Mouse (Mus musculus): ENCODE measurements around the gene Npsr1. TPM values are rescaled to one million over a fixed set of nuclear protein-coding genes. Genes with fewer than 3 reads are reported as not detected.

Npsr1 gene
- polyA plus RNA-seq, 1 experiment from 2014 or later, result not detected

- WGBS, result 93% methylated on average over 2 of the region's 2 CpGs
- no peak for ATAC-seq (ENCODE audit: insufficient number of reproducible peaks, low FRiP score, low TSS enrichment, low read depth)
- no peak overlapping the region for H3K4me2 ChIP-seq
Observed at GRCm38 (mm10) chr9:24315835-24316234, 218.0 kb downstream of the Npsr1 start.

GRCm38 (mm10) chr9:24331661-24332060 is 233.9 kb downstream of the Npsr1 start:
- no peak overlapping the region for H3K9ac ChIP-seq
- H3K27ac ChIP-seq, result no peak overlapping the region
- H3K4me2 ChIP-seq, result no peak overlapping the region
- WGBS, result 68% methylated on average over 2 of the region's 2 CpGs
- H3K36me3 ChIP-seq, result no peaks in the 10 kb centered on the region
- H3K4me3 ChIP-seq, result no peak overlapping the region
- H3K9me3 ChIP-seq, result no peaks in the 10 kb centered on the region
- no peak for ATAC-seq (ENCODE audit: insufficient number of reproducible peaks, low FRiP score, low TSS enrichment, low read depth)
- no peaks in the 10 kb centered on the region for H3K4me1 ChIP-seq
- H3K27me3 ChIP-seq, result no peaks in the 10 kb centered on the region

More at GRCm38 (mm10) chr9:24315835-24316234, 218.0 kb downstream of the Npsr1 start:
- no peak overlapping the region for H3K27ac ChIP-seq
- no peak overlapping the region for H3K9ac ChIP-seq
- no peaks in the 10 kb centered on the region for H3K9me3 ChIP-seq
- H3K27me3 ChIP-seq, result no peaks in the 10 kb centered on the region
- H3K4me1 ChIP-seq, result no peaks in the 10 kb centered on the region
- no peaks in the 10 kb centered on the region for H3K36me3 ChIP-seq
- H3K4me3 ChIP-seq, result no peak overlapping the region

- no peak overlapping the region for H3K27ac ChIP-seq
Observed at GRCm38 (mm10) chr9:24341321-24341720, 243.5 kb downstream of the Npsr1 start.

GRCm38 (mm10) chr9:24347011-24347410 is 249.2 kb downstream of the Npsr1 start:
- Histone ChIP-seq H3K27ac (no peak overlapping the region), H3K9me3 (no peaks in the 10 kb centered on the region), H3K4me3 (no peak overlapping the region), H3K9ac (no peak overlapping the region), H3K27me3 (no peaks in the 10 kb centered on the region), H3K4me2 (no peak overlapping the region), H3K4me1 (no peaks in the 10 kb centered on the region), H3K36me3 (no peaks in the 10 kb centered on the region)
- no peak for ATAC-seq (ENCODE audit: insufficient number of reproducible peaks, low FRiP score, low TSS enrichment, low read depth)
- WGBS, result 36% methylated on average over 1 of the region's 1 CpGs

More at GRCm38 (mm10) chr9:24341321-24341720, 243.5 kb downstream of the Npsr1 start:
- Histone ChIP-seq H3K4me2 (no peak overlapping the region), H3K9ac (no peak overlapping the region), H3K4me3 (no peak overlapping the region), H3K9me3 (no peaks in the 10 kb centered on the region), H3K36me3 (no peaks in the 10 kb centered on the region), H3K4me1 (no peaks in the 10 kb centered on the region), H3K27me3 (no peaks in the 10 kb centered on the region)
- WGBS, result 77% methylated on average over 3 of the region's 3 CpGs
- ATAC-seq (ENCODE audit: insufficient number of reproducible peaks, low FRiP score, low TSS enrichment, low read depth), result no peak

- no peaks in the 10 kb centered on the region for H3K36me3 ChIP-seq
- 78% methylated on average over 2 of the region's 2 CpGs for WGBS
- no peak overlapping the region for H3K27ac ChIP-seq
- H3K4me3 ChIP-seq, result no peak overlapping the region
- ATAC-seq (ENCODE audit: insufficient number of reproducible peaks, low FRiP score, low TSS enrichment, low read depth), result no peak
- no peaks in the 10 kb centered on the region for H3K27me3 ChIP-seq
- H3K9me3 ChIP-seq, result no peaks in the 10 kb centered on the region
- H3K9ac ChIP-seq, result no peak overlapping the region
- no peak overlapping the region for H3K4me2 ChIP-seq
- H3K4me1 ChIP-seq, result no peaks in the 10 kb centered on the region
Observed at GRCm38 (mm10) chr9:24349510-24349909, 251.7 kb downstream of the Npsr1 start.

GRCm38 (mm10) chr9:24351402-24351801 is 253.6 kb downstream of the Npsr1 start:
- H3K27me3 ChIP-seq, result no peaks in the 10 kb centered on the region
- H3K36me3 ChIP-seq, result no peaks in the 10 kb centered on the region
- no peak overlapping the region for H3K4me3 ChIP-seq
- H3K4me1 ChIP-seq, result no peaks in the 10 kb centered on the region
- H3K27ac ChIP-seq, result no peak overlapping the region
- no peaks in the 10 kb centered on the region for H3K9me3 ChIP-seq
- no peak overlapping the region for H3K9ac ChIP-seq
- H3K4me2 ChIP-seq, result no peak overlapping the region
- WGBS, result 82% methylated on average over 3 of the region's 3 CpGs
- 0 out of 2 replicates have a peak, but pooled peaks have one; percentile 52 for ATAC-seq (ENCODE audit: insufficient number of reproducible peaks, low FRiP score, low TSS enrichment, low read depth)

All from limb, embryonic 15.5 days (tissue).